Comparison of ENCODE assay signal across 8 mouse cellular contexts in genomic region chr2:26903311-26903710, GRCm38 (mm10). TPM values are rescaled to one million over a fixed set of nuclear protein-coding genes. Genes with fewer than 3 reads are reported as not detected.
DNase-seq lines count a peak whose midpoint lies in the region; ATAC-seq and TF ChIP-seq lines count a peak whose summit lies in the region.

No protein-coding gene starts in this region.

- WGBS in heart, embryonic 15.5 days, result 10% methylated on average over 7 of the region's 7 CpGs
- WGBS in forebrain, embryonic 15.5 days, result 8% methylated on average over 7 of the region's 7 CpGs
- WGBS in liver, postnatal 0 days (ENCODE audit: insufficient replicate concordance), result 10% methylated on average over 7 of the region's 7 CpGs

- no peak for TF ChIP-seq EP300 in ES-Bruce4 (IDR thresholded peaks at IDR 0.05; ENCODE audit: insufficient read depth, low read depth, low read length)
- no peak for TF ChIP-seq EP300 in liver, postnatal 0 days (IDR thresholded peaks at IDR 0.05; ENCODE audit: low read depth)

- peak overlapping the region; percentile 90 for H3K27ac ChIP-seq in heart, embryonic 15.5 days
- H3K27ac ChIP-seq in ES-Bruce4 (ENCODE audit: insufficient read depth, low read length), result peak overlapping the region; percentile 89
- peak overlapping the region; percentile 84 for H3K27ac ChIP-seq in forebrain, embryonic 15.5 days (replicated peaks)
- peak overlapping the region; percentile 87 for H3K27ac ChIP-seq in liver, postnatal 0 days (ENCODE audit: low read depth)

- TF ChIP-seq CTCF in ES-Bruce4 (IDR thresholded peaks at IDR 0.05; ENCODE audit: low read depth, low read length), result no peak
- no peak for TF ChIP-seq CTCF in liver, postnatal 0 days (IDR thresholded peaks at IDR 0.05; ENCODE audit: low read depth)

- no peaks in the 10 kb centered on the region for H3K27me3 ChIP-seq in heart, embryonic 15.5 days
- H3K27me3 ChIP-seq in ES-Bruce4 (ENCODE audit: control insufficient read depth, insufficient read depth, low read length, poor library complexity, severe bottlenecking), result no peaks in the 10 kb centered on the region
- no peaks in the 10 kb centered on the region for H3K27me3 ChIP-seq in forebrain, embryonic 15.5 days
- no peaks in the 10 kb centered on the region for H3K27me3 ChIP-seq in liver, postnatal 0 days (ENCODE audit: insufficient read depth, low read length)

- no peak for TF ChIP-seq POLR2A in ES-Bruce4 (IDR thresholded peaks at IDR 0.05; ENCODE audit: insufficient read depth, low read length)

- H3K4me1 ChIP-seq in heart, embryonic 15.5 days (replicated peaks), result peaks cover 26% of the 10 kb centered on the region
- H3K4me1 ChIP-seq in ES-Bruce4 (ENCODE audit: control insufficient read depth, insufficient read depth, low read length), result no peaks in the 10 kb centered on the region
- peaks cover 36% of the 10 kb centered on the region for H3K4me1 ChIP-seq in forebrain, embryonic 15.5 days
- peaks cover 22% of the 10 kb centered on the region for H3K4me1 ChIP-seq in liver, postnatal 0 days (ENCODE audit: insufficient read depth)

- H3K4me3 ChIP-seq in heart, embryonic 15.5 days, result peak overlapping the region; percentile 90
- peak overlapping the region; percentile 68 for H3K4me3 ChIP-seq in ES-Bruce4 (ENCODE audit: low read depth, low read length)
- H3K4me3 ChIP-seq in forebrain, embryonic 15.5 days, result peak overlapping the region; percentile 86
- peak overlapping the region; percentile 78 for H3K4me3 ChIP-seq in liver, postnatal 0 days (ENCODE audit: low read depth, low read length)

- peak overlapping the region; percentile 85 for H3K9ac ChIP-seq in heart, embryonic 15.5 days
- peak overlapping the region; percentile 25 for H3K9ac ChIP-seq in ES-Bruce4 (ENCODE audit: low read depth, poor library complexity, severe bottlenecking)
- H3K9ac ChIP-seq in forebrain, embryonic 15.5 days (replicated peaks), result peak overlapping the region; percentile 64
- H3K9ac ChIP-seq in liver, postnatal 0 days (replicated peaks), result peak overlapping the region; percentile 77

- no peaks in the 10 kb centered on the region for H3K9me3 ChIP-seq in heart, embryonic 15.5 days (replicated peaks)
- H3K9me3 ChIP-seq in ES-Bruce4 (replicated peaks; ENCODE audit: control insufficient read depth, insufficient read depth, low read length, poor library complexity, severe bottlenecking), result no peaks in the 10 kb centered on the region
- no peaks in the 10 kb centered on the region for H3K9me3 ChIP-seq in forebrain, embryonic 15.5 days
- H3K9me3 ChIP-seq in liver, postnatal 0 days (ENCODE audit: low read length), result no peaks in the 10 kb centered on the region

- ATAC-seq in heart, embryonic 15.5 days (replicated peaks; ENCODE audit: insufficient number of reproducible peaks, insufficient read depth, low FRiP score, low read depth), result no peak
- ATAC-seq in forebrain, embryonic 15.5 days (replicated peaks), result no peak
- no peak for ATAC-seq in liver, postnatal 0 days
- ATAC-seq in granulocyte monocyte progenitor cell, adult 5-6 weeks (replicated peaks; ENCODE audit: poor library complexity, severe bottlenecking), result no peak
- no peak for ATAC-seq in megakaryocyte-erythroid progenitor cell, adult 5-6 weeks (replicated peaks; ENCODE audit: low FRiP score, low TSS enrichment, poor library complexity, severe bottlenecking)

- H3K36me3 ChIP-seq in heart, embryonic 15.5 days, result peaks cover 39% of the 10 kb centered on the region
- peaks cover 27% of the 10 kb centered on the region for H3K36me3 ChIP-seq in ES-Bruce4 (ENCODE audit: control insufficient read depth, insufficient read depth, low read length, poor library complexity, severe bottlenecking)
- H3K36me3 ChIP-seq in forebrain, embryonic 15.5 days, result peaks cover 52% of the 10 kb centered on the region
- peaks cover 42% of the 10 kb centered on the region for H3K36me3 ChIP-seq in liver, postnatal 0 days (replicated peaks; ENCODE audit: insufficient read depth, low read length)

- H3K4me2 ChIP-seq in heart, embryonic 15.5 days, result peak overlapping the region; percentile 81
- peak overlapping the region; percentile 65 for H3K4me2 ChIP-seq in forebrain, embryonic 15.5 days (replicated peaks)
- H3K4me2 ChIP-seq in liver, postnatal 0 days (ENCODE audit: low read depth, low read length), result peak overlapping the region; percentile 82

- DNase-seq in heart, adult 8-10 months (ENCODE audit: low spot score), result no peak
- no peak for DNase-seq in liver, postnatal 0 days
- DNase-seq in thymus, postnatal 36 days, result no peak

RNA-seq across cellular contexts. Expression of gene Surf6, which starts 0.6 kb away (rescaled TPM):
- 13.5 and 15.9 TPM in 2 replicates for polyA plus RNA-seq in heart, embryonic 15.5 days (2015; fragmentation: Nextera tagmentation; extraction: Ambion mirVana)
- 10 to 100 TPM; 11.0 to 13.7 (median 12.1) TPM for total RNA-seq in heart, adult 8-10 months (2022)
- polyA plus RNA-seq in ES-Bruce4 (2011; ENCODE audit: insufficient read depth, insufficient read length, low read depth, missing spikeins), result 48.3 and 48.5 TPM in 2 replicates
- polyA plus RNA-seq in forebrain, embryonic 15.5 days (2015; fragmentation: Nextera tagmentation; extraction: Ambion mirVana), result 27.7 and 29.7 TPM in 2 replicates
- 7.5 and 8.4 TPM in 2 replicates for polyA plus RNA-seq in liver, postnatal 0 days (2015; fragmentation: Nextera tagmentation; extraction: Ambion mirVana)
- total RNA-seq in granulocyte monocyte progenitor cell, adult 5-6 weeks (2014; fragmentation: Nextera tagmentation), result 21.7 and 22.5 TPM in 2 replicates
- 53.0 and 55.7 TPM in 2 replicates for total RNA-seq in granulocyte monocyte progenitor cell, adult 5-6 weeks (2017)
- 36.2 and 43.7 TPM in 2 replicates for total RNA-seq in megakaryocyte-erythroid progenitor cell, adult 5-6 weeks (2014; fragmentation: Nextera tagmentation)
- total RNA-seq in megakaryocyte-erythroid progenitor cell, adult 5-6 weeks (2017), result 51.1 and 74.0 TPM in 2 replicates

RNA-seq across cellular contexts. Expression of gene Med22, which starts 7.2 kb away (rescaled TPM):
- polyA plus RNA-seq in heart, embryonic 15.5 days (2015; fragmentation: Nextera tagmentation; extraction: Ambion mirVana), result 35.2 and 43.8 TPM in 2 replicates
- total RNA-seq in heart, adult 8-10 months (2022), result 10 to 100 TPM; 24.2 to 26.9 (median 24.8) TPM
- 11.1 and 12.6 TPM in 2 replicates for polyA plus RNA-seq in ES-Bruce4 (2011; ENCODE audit: insufficient read depth, insufficient read length, low read depth, missing spikeins)
- polyA plus RNA-seq in forebrain, embryonic 15.5 days (2015; fragmentation: Nextera tagmentation; extraction: Ambion mirVana), result 177 and 184 TPM in 2 replicates
- polyA plus RNA-seq in liver, postnatal 0 days (2015; fragmentation: Nextera tagmentation; extraction: Ambion mirVana), result 13.2 and 14.4 TPM in 2 replicates
- total RNA-seq in granulocyte monocyte progenitor cell, adult 5-6 weeks (2014; fragmentation: Nextera tagmentation), result 16.7 and 17.4 TPM in 2 replicates
- 17.2 and 19.0 TPM in 2 replicates for total RNA-seq in granulocyte monocyte progenitor cell, adult 5-6 weeks (2017)
- total RNA-seq in megakaryocyte-erythroid progenitor cell, adult 5-6 weeks (2014; fragmentation: Nextera tagmentation), result 24.7 and 37.6 TPM in 2 replicates
- 14.4 and 20.2 TPM in 2 replicates for total RNA-seq in megakaryocyte-erythroid progenitor cell, adult 5-6 weeks (2017)

RNA-seq across cellular contexts. Expression of gene Rpl7a, which starts 7.3 kb away (rescaled TPM):
- polyA plus RNA-seq in heart, embryonic 15.5 days (2015; fragmentation: Nextera tagmentation; extraction: Ambion mirVana), result 314 and 345 TPM in 2 replicates
- total RNA-seq in heart, adult 8-10 months (2022), result 100 to 1,000 TPM; 268 to 317 (median 304) TPM
- polyA plus RNA-seq in ES-Bruce4 (2011; ENCODE audit: insufficient read depth, insufficient read length, low read depth, missing spikeins), result 717 and 722 TPM in 2 replicates
- polyA plus RNA-seq in forebrain, embryonic 15.5 days (2015; fragmentation: Nextera tagmentation; extraction: Ambion mirVana), result 533 and 546 TPM in 2 replicates
- polyA plus RNA-seq in liver, postnatal 0 days (2015; fragmentation: Nextera tagmentation; extraction: Ambion mirVana), result 341 and 347 TPM in 2 replicates
- 2,412 and 2,423 TPM in 2 replicates for total RNA-seq in granulocyte monocyte progenitor cell, adult 5-6 weeks (2014; fragmentation: Nextera tagmentation)
- 2,233 and 2,391 TPM in 2 replicates for total RNA-seq in granulocyte monocyte progenitor cell, adult 5-6 weeks (2017)
- total RNA-seq in megakaryocyte-erythroid progenitor cell, adult 5-6 weeks (2014; fragmentation: Nextera tagmentation), result 2,329 and 2,826 TPM in 2 replicates
- total RNA-seq in megakaryocyte-erythroid progenitor cell, adult 5-6 weeks (2017), result 2,192 and 2,459 TPM in 2 replicates

RNA-seq across cellular contexts. Expression of gene Surf2, which starts 12.9 kb away (rescaled TPM):
- polyA plus RNA-seq in heart, embryonic 15.5 days (2015; fragmentation: Nextera tagmentation; extraction: Ambion mirVana), result 28.9 and 31.6 TPM in 2 replicates
- total RNA-seq in heart, adult 8-10 months (2022), result 10 to 100 TPM; 15.0 to 21.4 (median 17.0) TPM
- polyA plus RNA-seq in ES-Bruce4 (2011; ENCODE audit: insufficient read depth, insufficient read length, low read depth, missing spikeins), result 47.7 and 62.5 TPM in 2 replicates
- 58.9 and 61.9 TPM in 2 replicates for polyA plus RNA-seq in forebrain, embryonic 15.5 days (2015; fragmentation: Nextera tagmentation; extraction: Ambion mirVana)
- 14.6 and 15.3 TPM in 2 replicates for polyA plus RNA-seq in liver, postnatal 0 days (2015; fragmentation: Nextera tagmentation; extraction: Ambion mirVana)
- total RNA-seq in granulocyte monocyte progenitor cell, adult 5-6 weeks (2014; fragmentation: Nextera tagmentation), result 42.8 and 48.8 TPM in 2 replicates
- 72.9 and 77.2 TPM in 2 replicates for total RNA-seq in granulocyte monocyte progenitor cell, adult 5-6 weeks (2017)
- 68.8 and 80.3 TPM in 2 replicates for total RNA-seq in megakaryocyte-erythroid progenitor cell, adult 5-6 weeks (2014; fragmentation: Nextera tagmentation)
- total RNA-seq in megakaryocyte-erythroid progenitor cell, adult 5-6 weeks (2017), result 118 and 146 TPM in 2 replicates

RNA-seq across cellular contexts. Expression of gene Surf1, which starts 13.0 kb away (rescaled TPM):
- 44.6 and 45.3 TPM in 2 replicates for polyA plus RNA-seq in heart, embryonic 15.5 days (2015; fragmentation: Nextera tagmentation; extraction: Ambion mirVana)
- 10 to 100 TPM; 58.5 to 70.1 (median 64.5) TPM for total RNA-seq in heart, adult 8-10 months (2022)
- 40.6 and 41.1 TPM in 2 replicates for polyA plus RNA-seq in ES-Bruce4 (2011; ENCODE audit: insufficient read depth, insufficient read length, low read depth, missing spikeins)
- 74.0 and 77.3 TPM in 2 replicates for polyA plus RNA-seq in forebrain, embryonic 15.5 days (2015; fragmentation: Nextera tagmentation; extraction: Ambion mirVana)
- 29.8 and 30.1 TPM in 2 replicates for polyA plus RNA-seq in liver, postnatal 0 days (2015; fragmentation: Nextera tagmentation; extraction: Ambion mirVana)
- total RNA-seq in granulocyte monocyte progenitor cell, adult 5-6 weeks (2014; fragmentation: Nextera tagmentation), result 46.4 and 74.7 TPM in 2 replicates
- total RNA-seq in granulocyte monocyte progenitor cell, adult 5-6 weeks (2017), result 40.0 and 75.4 TPM in 2 replicates
- total RNA-seq in megakaryocyte-erythroid progenitor cell, adult 5-6 weeks (2014; fragmentation: Nextera tagmentation), result 50.5 and 58.4 TPM in 2 replicates
- total RNA-seq in megakaryocyte-erythroid progenitor cell, adult 5-6 weeks (2017), result 38.0 and 41.7 TPM in 2 replicates

Comparison
In these comparisons a context has a peak if more than half of its experiments do, and no peak if none do; other contexts are left out.
1. H3K9ac ChIP-seq: peak in every context shown above with its lines; median percentile 85 in heart, embryonic 15.5 days; 77 in liver, postnatal 0 days; 64 in forebrain, embryonic 15.5 days; 25 in ES-Bruce4.